Mouse (Mus musculus) cerebellum, adult 11 months (tissue): Measurements from ENCODE around the gene Samsn1.

ENCODE experiments used
- DNase-seq: peaks from one replicate; pipeline ENCODE4 v3.0.0; 2022

Gene Samsn1

DNA sequence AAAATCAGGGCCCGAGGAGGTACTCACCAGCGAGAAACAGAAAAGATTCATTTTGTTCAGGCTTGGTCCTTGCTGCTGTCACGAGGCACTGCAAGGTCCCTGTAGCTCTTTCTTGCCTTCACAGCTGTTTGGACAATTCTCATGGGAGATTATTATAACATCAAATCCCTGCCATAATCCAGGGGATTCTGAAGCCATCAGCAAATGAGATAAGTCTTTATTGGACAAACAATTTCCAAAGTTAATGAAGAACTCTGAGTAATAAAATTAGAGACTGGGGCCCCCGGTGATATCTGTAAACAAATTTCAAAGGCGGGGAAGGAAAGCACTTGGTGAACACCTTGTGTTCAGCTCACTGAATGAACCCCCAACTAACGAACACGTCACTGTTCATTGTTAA, at the start of gene Samsn1:
TSS of gene Samsn1 (minus strand) at position 101 of the 400 bp plus-strand sequence.
- no peak for DNase-seq

DNA sequence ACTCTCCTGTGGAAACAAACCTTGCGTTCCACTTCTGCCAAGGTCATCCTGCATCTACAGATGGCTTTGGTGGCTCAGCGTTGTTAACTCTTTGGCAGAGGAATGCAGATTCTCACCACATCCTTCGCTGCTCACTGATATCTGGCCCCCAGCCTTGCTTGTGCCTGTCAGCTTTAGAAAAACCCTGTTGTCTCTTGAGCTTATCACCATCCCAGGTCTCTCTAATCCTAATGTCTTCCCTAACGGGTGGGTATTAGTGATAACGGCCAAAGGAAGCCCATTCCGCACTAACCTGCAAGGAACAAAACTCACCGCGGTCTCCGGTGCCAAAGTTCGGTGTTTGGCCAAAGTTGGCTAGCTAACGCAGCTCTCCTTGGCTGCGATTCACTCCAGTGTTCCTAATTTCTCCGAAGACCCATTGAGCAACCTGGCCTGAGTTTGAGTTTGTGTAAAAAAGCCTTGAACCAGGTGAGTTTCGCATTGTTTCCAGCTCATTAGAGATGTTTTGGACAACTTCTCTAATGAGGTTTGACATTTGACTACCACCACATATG, 44.1 kb upstream of the Samsn1 start:
- no peak for DNase-seq

DNA sequence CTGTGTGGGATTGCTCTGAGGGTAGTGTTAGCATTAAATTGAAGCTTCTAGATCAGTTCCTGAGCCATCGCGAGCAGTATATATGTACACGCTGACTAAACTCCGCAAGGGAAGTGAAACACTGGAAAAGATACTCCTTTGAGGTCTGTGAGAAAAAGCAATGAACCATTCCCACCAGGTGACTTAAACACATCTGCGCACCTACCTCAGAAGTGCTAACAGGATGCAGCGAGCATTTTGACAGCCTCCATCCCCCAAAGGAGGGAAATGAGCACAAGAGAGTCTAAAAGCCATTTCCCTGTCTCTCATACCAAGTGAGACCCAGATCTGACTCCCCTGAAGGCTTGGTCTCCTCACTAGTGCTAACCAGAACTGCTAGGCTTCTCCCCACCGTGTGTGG, 32.9 kb upstream of the Samsn1 start:
- DNase-seq: no peak

DNA sequence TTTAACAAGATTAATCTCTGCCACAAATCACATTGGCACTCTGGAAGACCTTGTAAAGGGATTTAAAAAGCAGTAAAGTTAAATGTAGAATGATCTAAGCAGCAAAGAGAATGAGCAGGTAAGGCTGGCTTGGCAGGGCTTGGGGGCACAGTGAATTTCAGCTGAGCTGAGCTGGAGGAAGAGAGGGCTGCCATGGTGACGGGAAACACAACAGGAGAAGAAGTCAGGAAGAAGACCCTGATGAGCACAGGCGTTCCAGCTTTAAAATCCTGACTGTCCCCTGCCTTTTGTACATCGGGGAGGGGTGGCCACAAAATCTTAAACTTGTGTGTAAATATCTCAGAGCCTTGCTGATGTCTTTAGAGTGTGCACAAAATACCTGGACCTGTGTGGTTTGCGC, 32.0 kb upstream of the Samsn1 start:
- DNase-seq: no peak

DNA sequence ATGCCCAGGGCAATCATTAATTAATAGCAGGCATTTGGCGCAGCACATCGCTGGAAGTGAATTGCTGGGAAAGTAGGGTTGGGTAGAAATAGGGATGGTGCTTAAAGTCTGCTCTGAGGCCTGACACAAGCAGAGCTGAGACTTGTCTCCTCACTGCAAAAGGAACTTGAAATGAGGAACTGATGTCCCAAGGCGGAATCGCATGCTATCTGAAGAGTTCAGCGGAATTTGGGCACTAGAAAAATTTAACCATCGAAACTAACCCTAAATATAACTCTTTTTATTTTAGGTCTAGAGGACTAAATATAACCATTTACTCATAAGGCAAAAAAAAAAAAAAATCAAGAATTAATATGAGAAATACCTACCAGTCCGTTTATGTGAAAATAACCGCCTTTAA, 31.5 kb upstream of the Samsn1 start:
- DNase-seq: no peak

DNA sequence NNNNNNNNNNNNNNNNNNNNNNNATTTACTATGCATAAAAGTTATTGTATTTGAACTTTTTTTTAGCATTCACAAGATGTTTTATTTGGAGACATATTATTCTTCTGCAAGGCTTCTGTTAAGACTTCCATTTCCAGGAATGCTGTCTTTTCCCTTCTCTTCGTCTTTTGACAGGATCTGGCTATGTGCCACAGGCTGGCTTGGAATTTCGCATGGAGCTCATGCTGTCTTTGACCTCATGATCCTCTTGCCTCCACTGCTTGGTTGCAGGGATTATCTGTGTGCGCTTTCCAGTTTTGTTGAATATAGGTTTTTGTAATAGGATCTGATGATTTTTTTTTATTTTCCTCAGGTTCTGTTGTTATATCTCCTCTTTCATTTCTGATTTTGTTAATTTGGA, 25.0 kb upstream of the Samsn1 start:
- no peak for DNase-seq

DNA sequence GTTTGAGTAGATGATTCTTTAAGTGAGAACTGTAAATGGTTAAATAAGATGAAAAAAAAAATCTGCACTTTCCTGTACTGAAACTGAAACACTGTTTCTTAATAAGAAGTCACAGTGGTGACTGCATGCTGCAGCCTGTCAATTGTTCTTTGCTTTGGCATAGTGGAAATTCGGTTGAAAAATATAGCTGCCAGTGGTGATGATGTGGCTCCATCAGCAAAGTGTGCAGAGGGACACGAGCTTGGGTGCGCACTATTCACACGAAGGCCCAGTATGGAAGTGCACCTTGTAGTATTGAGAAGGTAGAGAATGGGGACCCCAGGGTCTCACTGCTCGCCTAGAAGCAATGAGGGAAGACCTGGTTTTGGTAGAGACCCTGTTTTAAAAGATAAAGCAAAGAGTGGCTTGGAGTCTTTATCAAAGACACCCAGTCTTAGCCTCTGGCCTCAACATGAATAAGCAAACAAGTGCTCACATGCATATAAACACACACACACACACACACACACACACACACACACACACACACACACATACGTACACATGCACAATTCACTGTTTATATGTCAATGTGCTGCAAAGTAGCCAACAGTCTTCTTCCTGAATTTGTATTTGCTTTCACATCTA, 18.4 kb upstream of the Samsn1 start:
- DNase-seq: no peak

DNA sequence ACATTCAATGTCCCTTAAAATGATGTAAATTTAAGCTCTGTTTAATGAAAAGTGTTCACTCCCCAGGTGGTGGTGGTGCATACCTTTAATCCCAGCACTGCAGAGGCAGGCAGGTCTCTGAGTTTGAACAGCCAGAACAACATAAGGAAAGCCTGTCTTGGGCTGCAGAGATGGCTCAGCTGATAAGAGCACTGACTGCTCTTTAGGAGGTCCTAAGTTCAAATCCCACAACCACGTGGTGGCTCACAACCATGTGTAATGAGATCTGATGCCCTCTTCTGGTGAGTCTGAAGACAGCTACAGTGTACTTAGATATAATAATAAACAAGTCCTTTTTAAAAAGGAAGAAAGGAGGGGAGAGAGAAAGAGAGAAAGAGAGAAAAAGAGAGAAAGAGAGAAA, 2.9 kb downstream of the Samsn1 start:
- DNase-seq: no peak

DNA sequence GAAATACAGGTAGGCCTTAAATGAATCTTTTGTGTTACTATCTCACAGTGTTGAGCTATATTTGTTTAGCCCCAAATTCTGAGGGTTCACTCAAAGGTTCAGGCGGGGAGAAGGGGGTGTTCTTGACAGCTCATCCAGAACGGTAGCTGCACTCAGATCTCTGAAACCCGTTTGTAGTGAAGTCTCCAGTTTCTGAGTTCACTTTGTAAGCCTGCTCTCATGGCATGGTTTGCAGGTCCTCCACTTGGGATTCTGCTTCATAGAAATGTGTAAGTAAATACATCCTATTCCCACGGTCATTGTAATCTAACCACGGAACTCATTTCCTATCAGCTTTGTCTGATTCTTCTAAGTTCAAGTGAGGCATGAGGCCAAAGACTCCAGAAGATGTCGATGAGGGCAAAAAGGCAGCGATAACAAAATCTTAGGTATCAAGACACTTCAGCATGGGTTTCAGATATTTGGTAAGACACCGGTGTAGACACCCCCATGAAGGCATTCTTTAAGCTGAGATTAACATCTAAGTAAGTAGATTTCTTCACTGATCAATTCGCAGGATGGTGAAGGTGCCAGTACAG, 18.2 kb downstream of the Samsn1 start:
- no peak for DNase-seq

DNA sequence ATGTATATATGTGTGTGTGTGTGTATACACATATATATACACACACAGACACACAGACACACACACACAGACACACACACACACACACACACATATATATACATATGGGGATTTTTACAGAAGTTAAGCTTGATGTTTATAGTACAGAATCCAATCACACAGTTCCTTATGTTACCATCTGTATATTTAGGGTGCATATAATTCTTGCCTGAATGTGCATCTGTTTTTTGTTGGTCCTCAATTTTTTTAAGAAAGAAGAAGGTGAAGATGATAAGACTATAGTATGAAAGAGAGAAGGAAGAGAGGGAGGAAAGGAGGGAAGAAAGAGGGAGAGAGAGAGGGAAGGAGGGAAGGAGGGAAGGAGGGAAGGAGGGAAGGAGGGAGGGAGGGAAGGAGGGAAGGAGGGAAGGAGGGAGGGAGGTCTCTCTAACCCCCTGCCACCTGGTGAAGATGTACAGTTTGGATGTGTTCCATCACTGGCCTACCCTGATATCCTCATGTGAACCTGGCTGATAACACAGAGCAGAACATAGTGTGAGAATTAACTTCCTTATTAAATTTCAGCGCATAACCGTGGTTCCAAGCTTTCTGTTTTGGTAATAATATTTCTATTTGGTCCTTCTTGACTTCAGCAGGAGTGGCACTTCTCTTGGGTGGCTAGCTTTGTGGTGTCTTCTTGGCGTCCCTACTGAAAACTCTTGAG, 19.1 kb downstream of the Samsn1 start:
- no peak for DNase-seq

DNA sequence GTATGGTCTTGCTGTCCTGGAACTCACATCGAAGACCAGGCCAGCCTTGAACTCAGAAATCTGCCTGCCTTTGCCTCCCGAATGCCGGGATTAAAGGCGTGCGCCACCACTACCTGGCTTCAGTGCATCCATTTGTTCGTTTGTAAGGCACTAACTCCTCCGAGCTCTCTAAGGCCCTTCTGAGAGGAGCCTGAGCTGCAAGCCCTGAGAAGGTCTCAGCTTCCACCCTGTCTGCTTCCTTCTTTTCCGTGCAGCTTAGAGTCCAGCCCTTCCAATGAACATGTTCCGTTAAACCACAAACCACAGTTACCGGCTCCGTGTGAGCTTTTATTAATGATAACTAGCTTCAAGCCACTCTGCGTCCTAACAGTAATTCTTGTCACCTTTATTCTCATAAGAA, 19.8 kb downstream of the Samsn1 start:
- no peak for DNase-seq

DNA sequence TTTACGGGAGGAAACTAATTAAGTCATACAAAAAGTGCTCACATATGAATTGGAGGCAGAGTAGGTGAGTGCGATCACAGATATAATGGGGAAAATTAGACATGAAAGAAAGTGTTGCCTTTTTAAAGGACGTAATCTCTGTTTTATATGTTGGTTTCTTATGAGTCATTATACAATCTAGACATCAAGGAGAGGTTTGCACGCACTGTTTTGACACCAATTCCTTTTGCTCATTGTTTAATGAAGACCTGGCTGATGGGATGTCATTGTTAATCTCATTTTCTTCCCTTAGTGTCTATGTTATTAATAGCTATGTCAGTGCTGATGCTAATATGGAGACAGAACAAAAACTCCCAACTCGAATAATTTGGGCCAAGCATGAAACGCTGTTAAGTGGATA, 20.3 kb downstream of the Samsn1 start:
- DNase-seq: no peak

DNA sequence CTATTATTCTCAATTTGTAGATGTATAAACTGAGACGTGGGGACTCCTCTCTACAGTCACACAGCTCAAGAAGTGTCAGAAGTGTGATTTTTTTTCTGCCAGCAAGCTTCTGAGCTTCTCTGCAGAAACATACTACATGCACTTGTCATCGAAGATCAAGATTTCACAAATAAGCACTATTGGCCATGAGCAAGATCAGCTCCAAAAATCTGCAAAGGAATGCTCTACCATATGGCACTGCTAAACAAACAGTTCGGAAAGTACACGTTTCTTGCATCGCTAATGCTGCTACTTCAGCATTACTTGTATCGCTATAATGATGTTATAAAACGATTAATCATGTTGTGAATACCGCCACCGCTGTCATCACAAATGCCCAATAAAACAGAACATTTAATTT, 22.0 kb downstream of the Samsn1 start:
- no peak for DNase-seq

DNA sequence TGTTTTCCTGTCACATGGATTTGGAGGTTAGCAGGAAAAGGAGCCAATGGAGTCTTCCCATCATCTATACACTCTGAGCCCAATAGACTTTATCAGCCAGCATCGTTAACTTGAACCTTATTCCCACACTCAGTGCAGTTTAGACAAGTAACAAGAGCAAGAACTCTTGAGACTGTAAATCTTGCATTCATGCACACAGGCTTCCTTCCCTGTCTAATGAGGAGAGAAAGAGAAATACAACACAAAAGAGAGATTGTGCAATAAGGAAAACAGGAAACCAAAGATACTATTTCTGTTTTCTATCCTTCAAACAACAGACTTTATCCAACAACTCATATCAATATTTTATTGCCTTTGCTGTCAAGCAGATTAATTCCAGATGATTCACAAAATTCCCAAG, 31.9 kb downstream of the Samsn1 start:
- DNase-seq: no peak

DNA sequence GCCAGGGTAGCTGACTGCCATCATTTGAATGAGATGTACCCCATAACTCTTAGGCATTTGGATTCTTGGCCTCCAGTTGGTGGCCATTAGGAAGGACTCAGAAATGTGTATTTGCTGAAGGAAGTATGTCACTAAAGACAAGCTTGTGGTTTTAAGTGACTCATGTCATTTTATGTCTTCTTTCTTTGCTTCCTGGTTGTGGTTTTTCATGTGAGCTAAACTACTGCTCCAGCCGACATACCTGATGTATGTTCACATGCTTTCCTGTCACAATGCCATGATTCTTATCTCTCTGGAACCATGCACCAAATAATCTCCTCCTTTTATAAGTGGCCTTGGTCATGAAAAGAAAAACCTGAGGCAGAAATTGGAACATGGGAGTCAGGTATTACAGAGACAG, 38.2 kb downstream of the Samsn1 start:
- no peak for DNase-seq

DNA sequence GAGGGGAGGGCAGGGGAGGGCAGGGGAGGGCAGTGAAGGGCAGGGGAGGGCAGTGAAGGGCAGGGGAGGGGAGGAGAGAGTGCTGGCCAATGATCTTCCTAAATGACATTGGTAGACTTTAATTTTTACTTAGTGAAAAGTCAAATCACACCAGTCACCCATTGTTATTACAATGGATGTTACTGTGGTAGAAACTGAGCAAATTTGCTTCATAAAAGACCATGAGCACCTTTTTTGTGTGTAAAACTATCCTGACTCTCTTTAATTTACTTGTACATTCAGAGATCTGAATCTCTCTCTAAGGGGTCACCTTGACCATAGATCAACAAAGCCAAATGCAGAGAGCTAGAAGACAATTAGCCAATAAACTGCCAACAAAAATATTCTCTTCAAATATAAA, 42.7 kb downstream of the Samsn1 start:
- DNase-seq: no peak

DNA sequence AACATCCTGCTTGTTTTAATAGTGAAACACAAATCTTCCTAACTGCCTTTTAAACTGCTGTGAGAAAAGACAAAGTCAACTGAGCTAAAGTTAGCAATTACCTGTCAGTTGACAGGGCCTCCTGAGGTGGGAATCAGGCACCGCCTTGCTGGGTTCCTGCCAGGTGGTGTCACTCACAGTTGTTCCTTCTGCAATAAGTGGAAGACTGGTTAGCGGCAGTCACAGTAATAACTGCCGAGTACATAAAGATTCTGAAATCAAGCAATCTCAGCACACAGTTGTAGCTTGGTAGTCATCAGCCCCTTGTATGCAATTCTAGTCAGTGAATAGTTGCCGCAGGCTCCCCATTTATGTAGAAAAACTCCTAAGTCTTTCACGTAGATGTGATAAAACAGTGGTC, 44.3 kb downstream of the Samsn1 start:
- DNase-seq: no peak

DNA sequence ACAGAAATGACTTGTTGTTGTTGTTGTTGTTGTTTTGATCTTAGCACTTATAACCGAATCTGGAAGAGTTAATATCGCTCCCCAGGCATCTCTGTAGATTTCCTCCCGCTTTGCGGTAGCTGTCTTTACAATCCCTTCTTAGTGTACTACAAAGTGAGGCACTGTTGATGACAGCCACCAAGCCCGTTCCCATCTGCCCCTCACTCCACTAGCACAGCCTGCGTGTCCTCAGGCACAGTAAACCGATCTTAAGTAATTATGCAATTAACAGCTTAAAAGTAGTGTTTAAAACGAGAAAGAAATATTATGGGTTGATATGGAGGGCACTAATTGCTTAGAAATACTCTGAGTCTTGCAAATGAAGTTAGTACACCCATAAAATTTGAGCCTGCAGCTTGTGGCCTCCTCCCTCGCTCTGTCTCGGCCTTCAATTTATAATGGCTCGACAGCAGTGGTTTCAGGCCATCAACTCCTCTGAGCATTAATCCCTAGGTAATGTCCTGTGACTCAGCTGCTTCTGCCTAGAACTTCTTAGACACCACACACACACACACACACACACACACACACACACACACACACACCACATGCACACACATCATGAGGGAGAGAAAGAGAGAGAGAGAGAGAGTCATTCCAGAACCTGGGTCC, 46.3 kb downstream of the Samsn1 start:
- no peak for DNase-seq

DNA sequence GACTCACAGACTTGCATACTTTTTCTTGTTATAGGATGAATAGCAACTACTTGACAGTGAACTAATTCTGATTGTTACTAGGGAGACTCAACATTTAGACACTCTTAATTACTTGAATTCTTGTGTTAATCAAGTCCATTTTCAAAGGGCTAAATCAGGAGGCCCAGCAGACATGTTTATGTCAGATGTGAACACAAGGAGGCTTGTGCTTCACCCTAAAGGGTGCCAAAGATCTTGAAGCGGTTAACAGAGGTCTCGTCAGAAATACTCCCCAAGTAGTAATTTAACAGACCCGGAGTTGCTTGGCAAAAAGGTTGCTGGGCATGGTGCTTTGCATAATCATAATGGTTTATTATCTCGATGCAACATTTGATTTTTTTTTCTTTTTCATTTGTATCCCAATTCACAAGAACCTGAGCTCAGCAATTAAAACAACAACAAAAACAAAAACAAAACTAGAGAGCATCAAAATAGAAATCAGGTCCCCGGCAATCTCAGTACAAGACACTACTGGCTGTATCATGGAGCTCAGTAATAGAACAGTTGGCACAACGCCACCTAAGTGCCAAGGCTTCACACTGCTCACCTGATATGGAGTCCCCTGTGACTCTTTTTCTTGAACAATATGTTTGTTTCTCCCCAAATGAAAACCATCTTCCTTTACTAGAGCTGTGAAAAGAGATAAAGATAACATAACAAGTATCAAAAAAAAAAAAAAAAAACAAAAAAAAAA, 51.6 kb downstream of the Samsn1 start:
- DNase-seq: no peak

DNA sequence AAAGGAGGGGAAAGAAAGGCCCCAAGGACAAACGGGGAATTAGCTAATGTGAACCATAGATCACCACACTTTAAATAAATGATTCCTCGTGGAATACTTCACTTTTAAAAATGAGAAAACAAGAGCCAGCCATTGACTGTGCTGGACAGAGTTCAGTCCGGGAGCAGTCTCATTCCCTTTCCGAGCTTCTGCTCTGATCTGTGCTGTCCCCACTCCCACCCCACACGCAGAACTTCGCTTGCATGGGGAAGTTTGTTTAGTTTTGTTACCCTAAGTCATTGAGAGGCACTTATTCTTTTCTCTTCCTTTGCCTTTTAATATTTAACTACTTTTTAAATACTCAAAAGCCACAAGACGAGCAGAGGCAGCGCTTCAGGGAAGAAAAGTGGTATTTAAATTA, 60.1 kb downstream of the Samsn1 start:
- no peak for DNase-seq

DNA sequence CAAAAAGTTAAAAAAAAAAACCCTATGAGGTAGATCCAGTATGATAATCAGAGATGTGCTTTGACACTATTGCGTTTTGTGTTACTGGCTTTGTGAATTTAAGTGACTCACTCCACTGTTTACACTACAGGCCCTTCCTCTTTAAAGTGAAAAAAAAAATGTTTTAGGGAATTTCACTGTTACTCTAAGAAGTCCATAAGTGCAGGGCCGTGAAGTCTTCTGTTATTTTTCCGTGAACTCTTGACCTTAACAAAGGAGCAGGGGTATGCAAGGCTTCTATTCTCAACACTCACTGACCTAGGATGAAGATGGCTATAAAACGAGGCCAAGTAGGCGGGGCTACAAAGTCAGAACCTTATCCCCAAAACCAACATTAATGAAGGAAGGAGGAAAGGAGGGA, 60.6 kb downstream of the Samsn1 start:
- no peak for DNase-seq

DNA sequence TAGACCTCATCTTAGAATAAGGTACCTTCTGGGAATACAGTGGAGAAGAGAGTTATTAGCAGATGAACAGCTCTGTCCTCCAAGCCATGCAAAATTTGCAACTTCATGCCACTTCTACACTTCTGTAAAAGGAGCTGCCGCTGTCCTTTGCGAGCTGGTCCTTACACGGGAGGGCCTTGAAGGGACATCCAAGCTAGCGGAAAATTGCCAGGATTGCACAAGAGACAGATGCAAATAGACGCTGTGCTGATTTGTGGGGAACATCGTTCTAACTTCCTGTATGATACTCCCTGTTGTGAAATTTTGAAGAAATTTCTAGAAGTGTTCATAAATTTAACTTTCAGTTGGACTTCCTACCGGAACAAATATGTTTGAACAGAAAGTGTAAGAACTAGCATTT, 61.0 kb downstream of the Samsn1 start:
- DNase-seq: no peak

DNA sequence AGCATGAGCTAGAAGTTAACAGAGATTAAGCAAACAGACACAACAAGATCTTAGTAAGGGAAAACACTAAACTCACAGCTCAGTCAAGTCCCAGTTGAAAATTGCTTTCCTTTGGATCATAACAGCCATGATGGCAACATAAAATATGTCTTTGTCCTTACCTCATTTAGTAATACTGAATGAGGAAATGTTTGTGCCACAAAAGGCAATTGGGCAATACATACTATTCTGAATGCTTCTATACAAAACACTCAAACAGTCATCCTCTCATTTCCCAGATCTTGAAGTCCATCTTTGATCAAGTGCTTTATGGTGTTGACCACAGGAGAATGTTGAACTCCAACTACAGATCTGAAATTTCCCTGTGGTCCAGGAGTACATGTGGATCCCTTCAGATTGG, 88.7 kb downstream of the Samsn1 start:
- DNase-seq: no peak
